Mouse (Mus musculus) MEL-GATA-1-ER (cell line): ENCODE measurements at regions not wholly inside any gene's neighbourhood (a gene's known extent, or its start where the extent isn't known, plus 50 kb on each side); places are given as distances from the start of the nearest gene placed in this dataset.

Experiments used
- DNase-seq: peaks from one replicate; pipeline ENCODE4 v3.0.0-alpha.2; 2012; ENCODE audit warnings: low read depth; ENCODE audit errors: extremely low read depth

DNA sequence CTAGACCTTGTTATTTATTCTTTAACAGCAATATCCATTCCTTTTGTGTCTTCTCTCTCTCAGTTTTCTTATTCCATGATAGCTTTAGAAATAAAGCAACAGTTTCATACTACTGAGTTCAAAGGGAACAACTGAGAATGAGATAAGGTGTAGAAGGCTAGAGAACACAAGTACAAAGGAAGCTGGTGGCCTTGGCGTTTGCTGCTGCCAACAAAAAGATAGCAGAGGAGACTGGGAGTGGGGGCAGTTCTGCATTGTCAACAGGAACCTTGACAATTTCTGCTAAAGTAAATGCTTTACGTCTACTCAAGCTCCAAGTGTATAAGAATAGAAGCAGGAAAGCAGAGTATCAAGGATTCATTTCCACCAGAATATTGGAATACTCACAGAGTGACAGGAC is 109.3 kb upstream of the B430305J03Rik start:
- DNase-seq, result peak; percentile 64

DNA sequence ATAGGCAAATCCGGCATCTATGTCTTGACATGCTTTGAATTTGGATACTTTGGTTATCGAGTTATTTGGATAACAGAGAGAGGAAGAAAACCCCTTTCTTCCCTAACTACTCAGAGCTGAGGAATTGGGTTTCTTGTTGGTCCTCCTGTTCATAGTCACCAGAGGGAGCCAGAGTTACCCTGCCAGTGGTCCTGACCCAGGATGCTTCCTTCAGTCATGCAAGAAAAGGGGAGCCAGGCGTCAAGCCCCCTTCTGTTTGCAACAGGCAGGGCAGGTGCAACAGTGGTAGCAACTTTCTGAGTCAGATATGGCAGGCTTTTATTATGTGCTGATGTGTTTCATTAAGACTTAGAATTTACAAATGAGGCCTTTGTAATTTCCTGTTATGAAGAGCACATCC is 101.4 kb upstream of the B430305J03Rik start:
- no peak for DNase-seq

DNA sequence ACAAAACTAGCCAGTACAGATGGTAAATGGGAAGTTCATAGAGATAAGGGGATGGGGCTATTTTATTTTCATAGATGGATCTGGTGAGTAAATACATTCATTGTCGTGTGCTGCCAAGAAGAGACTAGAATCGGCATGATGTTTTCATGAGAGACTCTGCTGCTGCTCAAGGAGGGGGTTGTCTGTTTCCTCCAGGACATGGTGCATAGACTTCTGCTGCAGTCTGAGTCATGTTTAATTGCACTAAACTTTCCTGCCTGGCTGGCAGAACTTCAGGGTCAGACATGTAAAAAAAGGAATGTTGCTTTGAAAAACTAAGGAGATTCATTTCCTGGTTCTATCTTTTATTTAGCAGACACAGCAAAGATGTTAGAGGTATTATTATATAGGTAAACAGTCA is 100.9 kb upstream of the B430305J03Rik start:
- DNase-seq, result no peak

DNA sequence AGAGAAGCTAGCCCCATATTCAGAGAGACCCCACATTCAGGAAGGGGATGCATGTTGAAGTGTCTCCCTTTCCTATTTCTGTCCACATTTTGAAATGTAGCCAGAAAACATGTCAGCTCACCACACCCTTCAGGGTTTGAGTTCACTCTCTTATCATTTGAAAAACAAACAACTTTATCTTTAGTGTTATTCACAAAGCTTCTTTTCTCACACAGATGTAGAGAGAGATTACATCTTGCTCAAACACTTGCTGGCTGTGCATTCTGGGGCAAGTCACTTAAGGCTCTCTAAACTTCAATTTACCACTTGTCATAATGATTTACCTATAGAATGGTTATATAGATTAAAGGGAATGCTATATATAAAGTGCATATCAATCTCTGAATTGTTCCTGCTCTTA is 94.3 kb upstream of the B430305J03Rik start:
- no peak for DNase-seq

DNA sequence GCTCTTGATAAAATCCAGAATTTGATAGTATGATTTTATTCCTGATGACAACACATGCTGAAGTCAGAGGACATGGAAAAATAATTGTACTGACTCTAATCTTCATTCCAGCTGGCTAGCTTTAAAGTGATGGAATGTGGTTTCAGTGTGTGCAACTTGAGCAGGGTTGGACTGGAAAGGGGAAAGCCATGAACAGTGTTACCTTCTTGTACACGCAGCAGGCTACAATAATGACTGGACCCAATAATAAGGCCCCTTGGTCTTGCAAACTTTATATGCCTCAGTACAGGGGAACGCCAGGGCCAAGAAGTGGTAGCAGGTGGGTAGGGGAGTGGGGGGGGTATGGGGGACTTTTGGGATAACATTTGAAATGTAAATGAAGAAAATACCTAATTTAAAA is 90.8 kb upstream of the B430305J03Rik start:
- no peak for DNase-seq

DNA sequence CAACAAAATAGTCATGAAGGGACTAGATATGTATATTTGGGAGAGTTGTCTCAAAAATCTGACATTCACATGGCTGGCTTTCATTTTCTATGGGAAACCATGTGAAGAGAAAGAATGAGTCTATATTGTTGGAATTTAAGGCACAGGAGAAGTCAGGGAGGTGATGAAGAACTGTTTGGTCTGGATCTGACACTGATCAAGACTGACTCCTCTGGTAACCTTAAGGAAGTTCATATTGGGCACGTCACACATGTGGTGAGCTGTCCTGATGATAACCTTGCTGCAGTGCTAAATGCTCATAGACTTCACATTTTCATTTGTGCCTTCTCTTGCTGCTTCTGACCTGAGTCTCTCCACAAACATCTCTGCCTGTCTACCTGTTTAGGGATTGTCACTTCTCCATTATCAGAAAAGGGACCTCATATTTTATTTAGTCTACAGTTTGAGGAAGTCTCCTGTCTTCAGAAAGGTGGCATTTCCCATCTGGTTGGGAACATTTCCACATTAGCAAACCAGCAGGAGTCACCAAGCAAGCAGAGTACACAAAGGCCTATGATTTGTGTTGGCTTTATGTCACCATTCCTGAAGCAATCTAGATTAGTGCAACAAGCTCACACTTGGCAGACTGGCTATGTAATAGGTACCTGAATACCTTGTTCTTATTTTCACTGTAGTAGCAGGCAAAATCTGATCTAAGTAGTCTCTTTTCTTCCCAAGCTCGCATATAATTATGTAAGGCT is 76.4 kb upstream of the B430305J03Rik start:
- DNase-seq, result no peak

DNA sequence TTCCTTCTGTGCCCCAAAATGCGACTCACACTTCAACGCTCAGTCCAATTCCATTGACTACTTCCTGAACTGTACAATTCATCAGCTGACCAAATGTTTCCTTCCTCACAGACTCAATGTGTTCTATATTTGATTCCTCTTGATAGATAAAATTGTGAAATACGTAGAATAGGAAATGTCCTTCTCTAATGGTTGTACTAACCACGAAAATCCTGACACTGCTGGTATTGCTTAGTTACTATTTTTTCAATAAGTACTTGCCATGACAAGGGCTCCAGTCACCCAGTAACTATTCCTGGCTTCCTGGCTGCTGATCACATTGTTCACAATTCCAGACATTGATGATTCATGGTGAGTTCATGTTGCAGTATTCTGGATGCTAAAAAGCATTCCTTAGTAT is 75.7 kb upstream of the B430305J03Rik start:
- DNase-seq, result no peak

DNA sequence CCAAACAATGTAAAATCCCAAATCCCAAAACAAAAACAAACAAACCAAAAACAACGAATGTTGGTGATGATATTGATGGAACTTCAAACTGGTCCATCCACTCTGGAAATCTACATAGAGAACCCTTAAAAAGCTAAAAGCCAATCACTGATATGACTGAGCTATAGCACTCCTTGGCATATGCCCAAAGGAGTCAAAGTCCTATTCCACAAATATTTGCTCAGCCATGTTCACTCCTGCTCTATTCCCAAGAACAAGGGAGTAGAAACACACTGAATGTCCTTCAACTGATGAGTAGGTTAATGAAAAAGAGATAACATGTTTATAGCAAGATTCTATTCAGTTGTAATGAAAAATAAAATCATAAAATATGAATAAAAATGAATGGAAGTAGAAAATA is 63.0 kb upstream of the B430305J03Rik start:
- DNase-seq, result no peak

DNA sequence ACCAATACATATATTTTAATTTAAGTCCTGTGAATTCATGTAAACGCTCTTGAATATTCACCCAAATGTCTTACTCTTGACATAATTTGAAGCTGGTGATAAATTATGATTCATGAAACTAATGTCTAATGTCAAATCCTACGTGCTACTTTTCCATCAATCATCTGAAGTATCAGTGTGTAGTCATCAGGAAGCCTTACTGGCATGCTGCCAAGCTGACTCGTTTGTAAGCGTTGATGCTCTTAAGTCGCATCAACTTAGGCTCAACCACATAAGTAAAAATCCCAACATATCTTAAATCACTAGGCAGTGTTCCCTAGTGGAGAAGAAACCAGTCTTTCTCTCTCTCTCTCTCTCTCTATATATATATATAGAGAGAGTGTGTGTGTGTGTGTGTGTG is 58.2 kb upstream of the B430305J03Rik start:
- DNase-seq, result no peak

DNA sequence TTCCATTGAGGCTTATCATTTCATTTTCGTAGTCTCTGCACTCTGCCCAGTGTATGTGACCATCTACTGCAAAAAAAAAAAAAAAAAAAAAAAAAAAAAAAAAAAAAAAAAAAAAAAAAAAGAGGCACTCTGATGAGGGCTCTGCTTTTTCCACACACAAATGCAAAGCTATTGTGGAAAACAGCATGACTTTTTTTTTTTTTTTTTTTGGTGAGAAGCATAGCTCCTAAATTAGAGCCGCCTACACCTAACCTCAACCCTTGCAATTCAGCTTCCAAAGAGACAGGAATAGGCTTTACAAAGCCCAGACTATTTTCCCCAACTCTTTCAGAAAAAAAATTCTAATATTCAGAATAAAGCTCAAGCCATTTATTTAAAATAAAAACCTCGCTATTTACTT is 54.0 kb upstream of the B430305J03Rik start:
- no peak for DNase-seq

DNA sequence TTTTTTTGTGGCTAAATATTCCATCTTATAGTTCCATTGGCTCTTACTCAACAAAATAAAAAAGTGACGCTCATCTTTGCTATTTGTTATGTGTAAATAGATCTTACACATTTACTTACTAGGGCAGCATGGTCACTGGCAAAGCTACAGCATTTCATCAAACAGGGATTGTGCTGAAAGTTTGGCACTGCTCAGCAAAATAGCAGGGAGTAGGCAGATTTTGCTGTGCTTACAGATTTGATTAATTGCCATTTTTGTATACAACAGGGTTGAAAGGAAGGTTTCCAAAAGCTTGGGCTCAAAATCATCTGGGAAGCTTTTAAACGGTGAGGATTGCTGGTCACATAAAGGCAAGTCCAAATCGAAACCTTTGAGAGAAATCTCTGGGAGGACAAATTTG is 52.3 kb upstream of the B430305J03Rik start:
- no peak for DNase-seq
